Mouse (Mus musculus) right cerebral cortex, postnatal 10 days (tissue): ENCODE measurements around the gene Prpf38a.

Experiments used
- DNase-seq, 2 experiments: peaks; one replicate each; pipeline ENCODE4 v3.0.0; 2021; ENCODE audit warnings: low spot score in 2 of 2

Gene Prpf38a

DNA sequence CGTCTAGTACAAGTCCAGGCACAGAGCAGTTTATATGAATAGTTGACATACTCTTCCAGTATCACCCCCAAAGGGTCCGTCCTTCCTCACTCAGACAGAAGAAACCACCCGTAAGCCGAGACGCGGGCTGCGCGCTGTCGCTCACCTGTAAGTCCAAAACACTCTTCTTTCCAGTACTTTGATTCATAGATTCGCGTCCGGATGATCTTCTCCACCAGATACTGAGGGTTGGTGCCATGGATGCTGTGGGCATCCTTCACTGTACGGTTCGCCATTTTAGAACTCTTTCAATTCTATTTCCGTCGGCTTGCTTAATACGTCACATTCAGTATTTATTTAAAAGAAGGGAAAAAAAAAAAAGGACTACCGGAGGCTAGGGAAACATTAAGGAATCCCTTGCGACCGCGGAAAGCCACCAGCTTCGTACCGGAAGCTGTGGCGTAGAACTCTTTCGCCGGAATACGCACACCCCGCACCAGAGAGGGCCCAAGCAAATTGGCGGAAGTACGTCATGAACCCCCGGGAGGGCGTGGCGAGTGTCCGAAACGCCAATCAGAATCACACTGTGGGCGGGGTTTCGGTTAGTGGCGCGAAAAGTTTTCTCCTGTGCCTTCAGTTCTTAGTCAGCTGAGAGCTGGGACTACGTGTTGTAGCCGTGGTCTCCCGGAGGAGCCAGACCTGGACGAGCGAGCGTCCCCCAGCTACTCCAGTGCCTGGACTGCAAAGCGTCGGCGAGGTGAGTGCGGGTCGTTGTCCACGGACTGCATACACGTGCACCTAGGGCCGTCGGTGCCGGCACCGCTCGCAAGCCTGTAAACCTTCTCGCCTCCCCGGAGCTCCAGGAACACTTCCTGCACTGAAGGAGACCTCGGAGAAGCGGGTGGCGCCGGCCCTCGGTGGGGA, at the start of gene Prpf38a, which contains the start of gene Orc1:
Gene Prpf38a (minus strand): TSS at position 497 of the 903 bp plus-strand sequence.
Gene Orc1 (plus strand): TSS at position 584 of the 903 bp plus-strand sequence.
- DNase-seq = peak; percentile 98 to 99

DNA sequence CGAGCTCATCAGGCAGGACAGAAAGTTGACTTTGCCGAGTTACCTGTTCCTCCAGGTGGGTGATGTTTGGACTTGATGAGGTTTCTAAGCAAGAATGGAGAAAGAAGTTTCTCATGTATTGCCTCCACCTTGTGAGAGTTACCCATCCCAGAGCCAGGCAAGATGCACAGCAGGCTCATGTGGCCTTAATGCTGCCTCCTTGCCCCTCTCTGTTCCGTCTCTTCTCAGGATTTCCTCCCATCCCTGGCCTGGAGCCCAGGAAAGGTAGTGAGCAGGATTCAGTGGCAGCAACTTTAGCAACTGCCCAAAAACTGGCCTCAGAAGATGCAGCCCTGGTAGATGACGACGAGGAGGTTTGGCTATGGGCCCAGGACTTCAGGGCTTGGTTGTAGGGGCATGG, 47.9 kb upstream of the Prpf38a start:
- DNase-seq = no peak

DNA sequence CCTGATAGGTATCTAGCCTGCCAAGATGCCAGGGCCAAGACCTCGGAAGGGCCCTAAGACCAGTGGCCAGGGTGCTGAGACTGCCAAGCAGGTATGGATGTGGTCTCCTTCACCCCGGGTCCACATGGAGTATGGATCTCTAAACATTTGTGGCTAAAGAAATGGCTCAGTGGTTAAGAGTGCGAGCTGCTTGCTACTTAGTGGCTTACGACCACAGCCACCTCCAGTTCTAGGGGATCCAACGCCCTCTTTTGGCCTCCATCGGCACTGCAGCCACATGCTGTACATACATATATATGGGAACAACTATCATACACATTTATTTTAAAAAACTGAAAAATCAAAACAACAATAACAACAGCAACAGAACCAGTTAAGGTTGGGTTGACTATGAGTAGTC, 42.4 kb upstream of the Prpf38a start:
- DNase-seq = peak in 1 of 2 experiments; percentile 30

DNA sequence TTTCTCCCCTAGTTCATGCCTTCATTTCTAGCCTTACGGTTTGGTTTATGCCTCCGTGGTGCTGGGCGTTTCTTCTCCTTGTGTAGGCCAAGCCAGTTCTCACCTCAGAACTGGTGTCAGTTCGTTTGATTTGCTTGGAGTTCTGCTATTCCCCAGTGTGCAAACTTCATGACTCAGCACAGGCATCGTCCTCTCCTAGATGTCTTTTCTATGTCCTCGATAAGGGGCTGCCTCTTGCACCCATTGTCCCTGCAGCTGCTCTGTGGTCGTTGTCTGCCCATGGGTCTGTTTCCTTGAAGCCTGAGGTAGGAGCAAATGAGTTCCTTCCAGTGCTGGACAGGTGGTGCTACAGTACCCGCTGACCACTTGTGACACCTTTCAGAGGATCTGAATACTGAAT, 41.4 kb upstream of the Prpf38a start:
- DNase-seq = peak in 1 of 2 experiments; percentile 44

DNA sequence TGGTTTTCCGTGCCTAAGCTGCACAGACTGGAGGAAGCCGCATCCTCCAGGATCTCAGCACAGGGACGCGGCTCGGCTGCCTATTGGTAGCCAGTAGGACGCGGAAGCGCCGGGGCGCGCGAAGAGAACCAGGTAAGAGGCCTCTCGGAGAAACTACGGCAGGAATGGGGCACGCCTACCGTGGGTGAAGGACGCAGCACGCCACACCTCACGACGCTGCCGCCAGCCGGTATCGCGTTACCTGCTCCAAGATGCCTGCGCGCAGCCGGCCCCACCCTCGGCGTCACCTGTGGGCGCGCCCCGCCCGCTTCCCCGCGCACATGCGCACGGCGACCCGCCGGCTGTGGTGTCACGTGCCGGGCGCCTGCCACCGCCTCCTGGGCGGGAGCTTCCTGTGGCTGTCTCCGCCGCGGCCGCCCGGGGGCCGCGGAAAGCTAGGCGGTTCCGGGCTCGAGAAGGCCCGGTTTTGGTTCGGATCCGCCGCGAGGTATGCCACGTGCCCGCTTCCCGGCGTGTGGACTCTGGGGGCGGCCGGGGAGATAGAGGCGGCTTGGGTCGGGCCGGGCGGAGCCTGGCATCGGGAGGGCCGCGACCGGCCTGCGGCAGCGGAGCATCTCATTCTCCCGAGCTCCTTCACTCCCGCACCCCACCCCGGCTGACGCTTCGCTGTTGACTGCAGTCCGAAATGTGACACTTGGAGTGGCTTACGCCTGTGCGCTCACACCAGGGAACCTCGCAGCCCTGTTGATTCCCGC, 40.6 kb upstream of the Prpf38a start, which contains the start of gene Cc2d1b:
Gene Cc2d1b (plus strand): TSS at position 354 of the 755 bp plus-strand sequence.
- DNase-seq = peak; percentile 94 to 95

DNA sequence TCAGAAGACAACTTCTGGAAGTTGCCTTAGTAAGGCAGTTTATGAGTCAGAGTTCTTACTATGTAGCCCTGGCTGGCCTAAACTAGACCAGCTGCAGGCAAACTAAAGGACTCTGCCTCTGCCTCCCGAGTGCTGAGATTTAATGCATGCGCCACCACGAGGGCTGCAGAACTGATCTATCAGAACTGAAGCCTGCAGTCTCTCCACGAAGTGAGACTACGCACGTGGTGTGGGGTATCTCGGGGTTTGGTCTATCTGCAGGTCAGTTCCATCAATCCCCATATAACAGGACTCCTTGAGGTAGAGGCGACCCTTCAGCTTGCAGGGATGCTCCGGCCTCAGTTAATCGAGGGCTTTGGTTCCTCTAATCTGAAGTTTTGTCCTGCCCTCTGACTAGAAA, 40.0 kb upstream of the Prpf38a start:
- peak; percentile 58 to 65 for DNase-seq

DNA sequence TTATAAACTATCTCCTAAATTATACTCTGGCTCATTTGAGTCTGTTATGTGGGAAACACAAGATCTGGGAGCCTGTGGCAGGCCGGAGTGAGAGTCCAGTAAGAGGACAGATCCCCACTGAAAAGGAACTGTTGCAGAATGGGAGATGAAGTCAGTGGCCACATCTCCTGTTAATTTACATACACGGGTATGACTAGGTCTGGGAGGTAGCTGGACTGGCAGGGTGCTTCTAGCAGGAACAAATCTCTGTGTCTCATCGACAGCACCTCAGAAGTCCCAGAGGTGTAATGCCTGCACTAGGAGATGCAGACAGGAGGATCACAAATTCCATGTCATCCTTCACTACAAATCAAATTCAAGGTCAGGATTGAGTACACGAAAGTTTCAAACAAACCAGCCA, 39.5 kb upstream of the Prpf38a start:
- no peak for DNase-seq

DNA sequence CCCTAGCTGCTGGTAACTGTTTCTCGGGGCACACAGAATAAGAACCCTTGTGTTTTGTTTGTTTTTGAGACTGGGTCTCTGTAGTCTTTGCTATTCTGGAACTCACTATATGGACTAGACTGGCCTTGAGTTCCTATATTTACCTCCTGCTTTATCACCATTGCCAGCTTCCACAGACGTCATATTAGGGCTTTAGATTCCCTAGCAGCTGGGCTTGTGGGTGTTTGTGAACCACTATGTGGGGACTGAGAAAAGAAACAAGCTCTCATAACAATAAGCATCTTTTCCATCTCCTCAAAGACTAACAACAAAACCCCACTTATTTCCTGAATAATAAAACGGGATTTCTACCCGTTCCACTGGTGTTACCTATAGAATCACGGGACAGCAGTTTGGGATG, 31.8 kb upstream of the Prpf38a start:
- DNase-seq = no peak

DNA sequence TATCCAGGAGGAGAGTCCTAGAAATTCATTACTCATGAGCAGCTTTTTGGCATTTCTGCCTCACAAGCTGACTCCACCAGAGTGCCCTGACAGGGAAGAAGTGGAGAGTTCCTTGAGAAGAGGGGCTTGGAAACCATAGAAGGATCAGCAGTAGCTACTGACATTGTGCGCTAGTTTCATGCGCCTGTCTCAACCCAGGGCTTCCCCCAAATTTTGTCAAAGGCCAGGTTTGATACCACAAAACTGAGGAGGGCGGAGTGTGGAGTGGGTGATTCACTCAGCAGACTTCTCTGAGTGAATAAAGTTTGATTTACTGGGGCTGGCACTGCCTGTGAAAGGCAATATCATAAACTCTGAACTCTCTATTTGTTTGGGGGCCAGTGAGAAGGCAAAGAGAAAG, 29.5 kb upstream of the Prpf38a start:
- no peak for DNase-seq

DNA sequence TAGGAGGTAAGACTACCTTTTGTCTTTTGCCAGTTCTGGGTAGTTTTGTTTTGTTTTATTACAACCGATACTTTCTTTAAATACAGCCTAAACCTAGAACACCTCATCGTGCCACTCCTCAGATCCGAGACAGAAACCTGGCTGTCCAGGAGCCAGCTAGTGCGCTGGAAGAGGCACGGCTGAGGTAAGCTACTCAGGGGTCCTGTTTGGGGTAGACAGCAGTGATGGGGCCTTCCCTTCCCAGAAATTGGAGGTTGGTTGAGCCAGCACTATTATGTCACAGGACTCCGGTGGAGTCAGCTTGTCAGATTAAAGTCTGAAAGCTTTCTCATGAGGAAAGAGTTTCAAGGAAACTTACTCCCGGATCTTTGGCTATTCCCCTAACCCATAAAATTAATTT, 22.7 kb upstream of the Prpf38a start:
- DNase-seq = no peak

DNA sequence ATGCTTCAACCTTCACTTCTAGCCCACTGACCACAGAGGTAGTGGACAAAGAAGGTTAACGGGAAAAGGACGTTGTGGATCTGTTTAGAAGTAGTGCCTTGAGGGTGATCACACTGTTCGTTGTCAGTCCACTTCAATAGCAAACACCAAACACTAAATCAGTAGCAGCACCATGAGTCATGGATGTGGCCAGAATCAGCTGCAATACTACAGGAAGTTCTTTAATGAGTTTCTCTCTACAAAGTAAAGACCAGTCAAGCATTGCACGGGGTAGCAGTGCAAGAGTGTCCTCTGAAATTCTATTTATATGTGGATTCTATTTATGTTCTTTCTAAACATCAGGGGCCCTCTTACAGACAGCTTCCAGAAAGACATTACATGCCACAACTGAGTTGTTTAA, 19.2 kb upstream of the Prpf38a start:
- no peak for DNase-seq

DNA sequence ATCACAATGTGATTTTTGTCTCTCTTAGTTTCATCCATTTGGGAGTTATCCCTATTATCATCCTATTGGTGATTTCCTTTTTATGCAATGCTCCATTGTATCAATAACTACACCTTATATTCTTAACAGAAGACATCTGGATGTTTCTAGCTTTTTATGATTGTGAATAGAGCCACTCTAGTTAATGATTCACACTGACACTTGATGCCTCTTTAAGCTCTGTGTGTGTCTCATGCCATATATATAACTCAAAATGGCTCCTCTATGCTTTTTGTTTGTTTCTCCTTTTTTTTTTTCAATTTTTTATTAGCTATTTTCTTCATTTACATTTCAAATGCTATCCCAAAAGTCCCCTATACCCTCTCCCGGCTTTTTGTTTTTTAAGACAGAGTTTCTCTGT, 16.6 kb upstream of the Prpf38a start:
- no peak for DNase-seq

DNA sequence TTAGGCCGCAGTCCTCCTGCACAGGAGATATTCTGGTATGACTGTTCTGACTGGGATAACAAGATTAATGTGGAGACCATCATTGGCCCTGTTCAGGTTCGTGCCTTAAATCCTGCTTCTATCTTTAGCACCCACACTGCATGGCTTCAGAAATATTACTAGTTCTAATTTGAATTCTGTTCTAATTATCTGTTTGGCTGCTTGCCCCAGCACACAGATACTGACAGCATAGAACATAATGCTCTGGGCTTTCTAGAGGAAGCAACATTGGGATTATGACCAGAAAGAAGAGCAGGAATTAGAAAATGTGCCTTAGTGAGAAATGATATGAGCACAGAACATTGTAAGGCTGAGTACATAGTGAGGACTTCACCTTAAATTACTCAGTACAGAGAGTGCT, 14.2 kb upstream of the Prpf38a start:
- DNase-seq = no peak

DNA sequence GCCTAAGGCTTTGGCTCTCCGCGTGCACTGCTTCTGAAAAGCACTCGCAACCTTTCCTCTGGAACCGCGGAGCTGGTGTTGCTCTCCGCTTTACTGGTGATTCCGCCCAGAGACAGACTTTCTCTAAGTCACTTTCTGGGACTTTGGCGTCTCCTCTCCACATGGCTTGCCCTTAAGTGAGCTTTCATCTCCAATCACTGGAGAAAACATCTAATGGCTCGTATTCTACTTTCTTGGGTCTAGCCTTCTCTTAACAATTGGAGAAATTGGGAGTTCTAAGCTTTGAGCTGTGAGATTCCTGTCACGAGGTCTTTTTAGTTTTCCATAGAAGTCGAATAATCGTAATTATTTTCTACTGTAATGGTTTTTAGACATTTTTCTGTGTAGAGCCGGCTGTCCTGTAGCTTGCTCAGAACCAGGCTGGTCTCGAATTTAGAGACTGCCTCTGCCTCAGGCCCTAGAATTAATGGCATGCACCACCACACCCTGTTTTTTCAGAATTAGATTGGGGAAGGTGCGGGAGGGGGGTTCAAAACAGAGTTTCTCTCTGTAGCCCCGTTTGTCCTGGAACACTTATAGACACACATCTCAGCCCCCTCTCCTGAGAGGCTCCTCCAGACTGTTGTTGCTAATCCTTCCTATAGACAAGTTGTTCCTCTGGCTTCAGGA, 741 bp upstream of the Prpf38a start:
- DNase-seq = no peak

DNA sequence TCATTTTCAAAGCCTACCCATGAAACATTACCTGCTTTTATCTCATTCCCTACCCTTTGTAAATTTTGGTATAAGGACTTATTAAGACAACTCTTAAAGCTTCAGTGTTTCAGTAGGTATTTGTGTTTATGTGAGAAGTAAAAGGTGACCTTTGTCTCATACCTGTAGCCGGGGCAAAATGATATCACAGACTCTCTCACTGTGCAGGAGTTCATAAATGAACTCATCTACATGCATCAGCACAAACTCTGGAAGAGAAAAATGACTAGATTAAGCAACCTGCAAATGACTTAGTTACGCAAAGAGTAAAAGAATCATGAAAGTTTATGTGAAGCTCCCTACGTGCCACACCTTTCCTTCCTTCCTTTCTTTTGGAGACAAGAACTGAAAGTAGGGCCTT, 6.5 kb downstream of the Prpf38a start:
- no peak for DNase-seq

DNA sequence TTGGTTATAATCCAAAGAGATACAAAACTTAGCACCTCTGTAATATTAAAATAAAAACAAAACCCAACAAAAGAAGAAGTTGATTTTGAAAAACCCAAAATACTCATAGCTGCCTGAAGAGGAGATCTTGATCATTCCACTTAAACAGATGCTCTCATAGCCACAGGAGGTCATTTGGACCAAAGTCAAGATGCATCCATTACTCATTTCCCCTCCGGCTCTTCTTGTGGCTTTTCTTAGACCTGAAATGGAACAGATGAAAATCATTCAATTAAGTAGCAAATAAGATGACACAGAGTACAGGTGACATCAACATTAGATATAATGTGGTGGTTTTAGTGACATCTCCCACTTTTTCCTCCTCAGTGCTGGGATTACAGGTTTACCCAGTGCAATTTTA, 14.1 kb downstream of the Prpf38a start:
- DNase-seq = no peak

DNA sequence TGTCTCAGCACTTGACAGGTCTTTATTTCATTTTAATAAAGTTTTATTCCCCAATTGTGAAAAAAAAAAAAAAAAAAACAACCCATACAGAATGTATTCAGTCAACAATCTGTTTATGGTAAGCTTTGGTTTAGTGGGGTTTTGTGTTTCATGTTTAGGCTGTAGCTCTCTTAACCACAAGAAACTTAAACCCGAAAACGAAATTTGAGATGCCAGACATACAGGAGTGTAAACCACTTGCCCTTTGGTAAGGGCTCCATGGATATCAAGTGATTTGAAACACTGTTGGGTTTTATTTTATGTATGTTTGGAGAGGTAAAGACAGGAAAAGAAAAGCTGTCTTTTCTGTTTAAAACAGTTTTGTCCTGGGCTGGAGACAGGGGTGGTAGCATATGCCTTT, 39.4 kb downstream of the Prpf38a start:
- no peak for DNase-seq
